Mouse (Mus musculus): Measurements from ENCODE around the gene Hecw1. TPM values are rescaled to one million over a fixed set of nuclear protein-coding genes. Genes with fewer than 3 reads are reported as not detected.
"Not testable (repeated sequence)": the region's sequence is repeated elsewhere in the genome, so short reads cannot be mapped to it uniquely, and the experiment has no call there.

Gene Hecw1
- total and polyA plus RNA-seq, 3 experiments: 0.52 to 3.2 TPM; not detected in 1

GRCm38 (mm10) chr13:14271476-14271875 is 251.6 kb downstream of the Hecw1 start:
- Histone ChIP-seq H3K9ac (ENCODE audit: control insufficient read depth, low read depth, low read length, poor library complexity, severe bottlenecking) (no peak overlapping the region), H3K27me3 (ENCODE audit: control insufficient read depth in 1 of 2, insufficient read depth in 2 of 2, low read length in 2 of 2) (no peaks in the 10 kb centered on the region), H3K4me1 (ENCODE audit: control insufficient read depth in 1 of 2, insufficient read depth in 2 of 2, low read length in 2 of 2) (no peaks in the 10 kb centered on the region), H3K9me3 (replicated peaks; ENCODE audit: insufficient read depth, low read length) (no peaks in the 10 kb centered on the region), H3K27ac (ENCODE audit: control insufficient read depth, low read depth, low read length) (no peak overlapping the region), H3K36me3 (ENCODE audit: control insufficient read depth in 1 of 2, insufficient read depth in 2 of 2, low read length in 2 of 2) (no peaks in the 10 kb centered on the region), H3K4me3 (ENCODE audit: control insufficient read depth in 1 of 2, insufficient read depth in 1 of 2, low read depth in 2 of 2, low read length in 2 of 2) (no peak overlapping the region), H3K79me2 (ENCODE audit: control insufficient read depth, insufficient read depth, low read length, poor library complexity) (no peaks in the 10 kb centered on the region)
- no peak for TF ChIP-seq UBTF (IDR thresholded peaks at IDR 0.05; ENCODE audit: borderline replicate concordance, insufficient read depth, low read depth, low read length)
- TF ChIP-seq MYC (IDR thresholded peaks at IDR 0.05; ENCODE audit: low read depth, low read length): no peak
- TF ChIP-seq ETS1 (IDR thresholded peaks at IDR 0.05; ENCODE audit: low read depth, low read length): no peak
- TF ChIP-seq HCFC1 (IDR thresholded peaks at IDR 0.05; ENCODE audit: low read depth, low read length): no peak
- TF ChIP-seq MXI1 (IDR thresholded peaks at IDR 0.05; ENCODE audit: low read depth, low read length): no peak
- no peak for TF ChIP-seq USF2 (IDR thresholded peaks at IDR 0.05; ENCODE audit: borderline replicate concordance in 1 of 2, insufficient read depth in 1 of 2, low read depth in 1 of 2, low read length in 2 of 2)
- TF ChIP-seq CHD2 (IDR thresholded peaks at IDR 0.05; ENCODE audit: low read length): no peak
- no peak for TF ChIP-seq SIN3A (IDR thresholded peaks at IDR 0.05; ENCODE audit: low read length)
- TF ChIP-seq MEF2A (IDR thresholded peaks at IDR 0.05; ENCODE audit: extremely low read depth, insufficient replicate concordance, low read depth, low read length, poor library complexity, severe bottlenecking): no peak
- TF ChIP-seq MAX (IDR thresholded peaks at IDR 0.05; ENCODE audit: low read length): no peak
- no peak for TF ChIP-seq NELFE (IDR thresholded peaks at IDR 0.05; ENCODE audit: low read depth, low read length)
- no peak for TF ChIP-seq MAFK (IDR thresholded peaks at IDR 0.05; ENCODE audit: borderline replicate concordance, low read depth, low read length)
- TF ChIP-seq RAD21 (IDR thresholded peaks at IDR 0.05; ENCODE audit: low read depth, low read length): no peak
- TF ChIP-seq POLR2A (IDR thresholded peaks at IDR 0.05; ENCODE audit: control insufficient read depth in 1 of 2, insufficient read depth in 1 of 2, low read depth in 1 of 2, low read length in 2 of 2, poor library complexity in 1 of 2): no peak
- no peak for TF ChIP-seq BHLHE40 (IDR thresholded peaks at IDR 0.05; ENCODE audit: borderline replicate concordance, low read depth, low read length)
- no peak for TF ChIP-seq SMC3 (IDR thresholded peaks at IDR 0.05; ENCODE audit: low read depth, low read length)
- DNase-seq (ENCODE audit: low read depth, low spot score): no peak

GRCm38 (mm10) chr13:14260939-14261338 is 262.1 kb downstream of the Hecw1 start:
- not testable (repeated sequence) for H3K36me3 ChIP-seq (ENCODE audit: control insufficient read depth in 1 of 2, insufficient read depth in 2 of 2, low read length in 2 of 2); H3K27me3 ChIP-seq (ENCODE audit: control insufficient read depth in 1 of 2, insufficient read depth in 2 of 2, low read length in 2 of 2); H3K9ac ChIP-seq (ENCODE audit: control insufficient read depth, low read depth, low read length, poor library complexity, severe bottlenecking); H3K79me2 ChIP-seq (ENCODE audit: control insufficient read depth, insufficient read depth, low read length, poor library complexity); DNase-seq (ENCODE audit: low read depth, low spot score); H3K9me3 ChIP-seq (replicated peaks; ENCODE audit: insufficient read depth, low read length); H3K27ac ChIP-seq (ENCODE audit: control insufficient read depth, low read depth, low read length); H3K4me3 ChIP-seq (ENCODE audit: control insufficient read depth in 1 of 2, insufficient read depth in 1 of 2, low read depth in 2 of 2, low read length in 2 of 2); H3K4me1 ChIP-seq (ENCODE audit: control insufficient read depth in 1 of 2, insufficient read depth in 2 of 2, low read length in 2 of 2)

Data from MEL (cell line).